In the genomic region with DNA sequence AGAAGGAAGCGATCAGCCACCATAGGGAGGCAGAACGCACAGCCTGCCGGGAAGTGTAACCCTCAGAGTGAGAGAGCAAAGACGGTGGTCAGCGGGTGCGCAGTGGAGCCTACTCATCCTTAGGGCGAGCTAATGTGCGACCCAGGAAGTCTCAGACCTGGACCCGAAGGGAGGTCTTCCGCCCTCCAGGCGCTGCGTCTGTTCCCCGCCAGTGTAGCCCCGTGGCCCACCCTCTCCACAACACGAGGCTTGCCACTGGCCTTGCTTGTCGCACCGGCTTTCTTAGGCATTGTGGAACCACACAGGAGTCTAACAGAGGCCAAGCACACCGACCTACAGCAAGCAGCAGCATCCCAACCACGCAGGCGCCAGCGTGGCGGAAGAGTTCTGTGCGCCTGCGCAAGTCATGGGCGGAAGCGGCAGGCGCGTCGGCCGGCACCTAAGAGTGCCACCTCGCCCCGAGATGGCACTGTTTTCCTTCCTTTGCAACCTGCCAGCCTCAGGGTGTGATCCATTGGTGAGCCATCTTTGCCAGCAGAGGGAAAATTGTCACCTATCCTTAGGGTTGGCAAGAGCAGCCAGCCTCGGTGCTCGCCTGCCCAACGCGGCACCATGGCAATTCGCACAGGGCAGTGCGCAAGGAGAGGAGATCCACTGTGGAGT, we compare ENCODE assay signal across 8 mouse cellular contexts. TPM values are rescaled to one million over a fixed set of nuclear protein-coding genes. Genes with fewer than 3 reads are reported as not detected.
DNase-seq lines count a peak whose midpoint lies in the region; ATAC-seq and TF ChIP-seq lines count a peak whose summit lies in the region.

3110040N11Rik (minus strand) TSS at position 384 of the 663 bp plus-strand sequence.

- no peaks in the 10 kb centered on the region for H3K27me3 ChIP-seq in kidney, embryonic 14.5 days (ENCODE audit: control insufficient read depth, insufficient read depth, low read length)
- H3K27me3 ChIP-seq in limb, embryonic 15.5 days = no peaks in the 10 kb centered on the region

- peaks cover 22% of the 10 kb centered on the region for H3K36me3 ChIP-seq in kidney, embryonic 14.5 days (ENCODE audit: control insufficient read depth, insufficient read depth, low read length)
- H3K36me3 ChIP-seq in limb, embryonic 15.5 days = peaks cover 20% of the 10 kb centered on the region

- WGBS in kidney, embryonic 14.5 days = under 1% methylated on average over 38 of the region's 38 CpGs
- WGBS in limb, embryonic 15.5 days = 0% methylated on average over 38 of the region's 38 CpGs

- H3K9ac ChIP-seq in kidney, embryonic 14.5 days (ENCODE audit: low read depth, low read length) = peak within 1 kb of the TSS; percentile 80
- H3K9ac ChIP-seq in limb, embryonic 15.5 days = peak within 1 kb of the TSS; percentile 76

- peak within 1 kb of the TSS; percentile 81 for H3K27ac ChIP-seq in bone marrow macrophage, adult 2 months (ENCODE audit: insufficient read depth, low read depth, low read length)
- H3K27ac ChIP-seq in embryonic fibroblast, embryonic 13.5 days (ENCODE audit: insufficient read depth, low read length) = peak within 1 kb of the TSS; percentile 87
- H3K27ac ChIP-seq in kidney, embryonic 14.5 days (ENCODE audit: low read depth, low read length) = peak within 1 kb of the TSS; percentile 99
- peak within 1 kb of the TSS; percentile 98 for H3K27ac ChIP-seq in limb, embryonic 15.5 days

- TF ChIP-seq CTCF in bone marrow macrophage, adult 2 months (IDR thresholded peaks at IDR 0.05; ENCODE audit: low read depth, low read length) = no peak
- TF ChIP-seq CTCF in embryonic fibroblast, embryonic 13.5 days (IDR thresholded peaks at IDR 0.05; ENCODE audit: borderline replicate concordance, insufficient read depth, low read length) = no peak

- H3K9me3 ChIP-seq in kidney, embryonic 14.5 days (ENCODE audit: control insufficient read depth, low read length) = no peaks in the 10 kb centered on the region
- H3K9me3 ChIP-seq in limb, embryonic 15.5 days = no peaks in the 10 kb centered on the region

- peak within 1 kb of the TSS; percentile 83 for H3K4me2 ChIP-seq in kidney, embryonic 14.5 days (replicated peaks; ENCODE audit: low read depth, low read length)
- peak within 1 kb of the TSS; percentile 69 for H3K4me2 ChIP-seq in limb, embryonic 15.5 days

- ATAC-seq in kidney, embryonic 14.5 days (ENCODE audit: low FRiP score, low TSS enrichment) = peak; percentile 97
- ATAC-seq in limb, embryonic 15.5 days (ENCODE audit: insufficient number of reproducible peaks, low FRiP score, low TSS enrichment, low read depth) = peak; percentile 88

- H3K4me3 ChIP-seq in bone marrow macrophage, adult 2 months (ENCODE audit: insufficient read depth, low read length) = peak within 1 kb of the TSS; percentile 76
- H3K4me3 ChIP-seq in embryonic fibroblast, embryonic 13.5 days (ENCODE audit: insufficient read depth, low read length) = peak within 1 kb of the TSS; percentile 46
- H3K4me3 ChIP-seq in kidney, embryonic 14.5 days (ENCODE audit: low read length) = peak within 1 kb of the TSS; percentile 67
- peak within 1 kb of the TSS; percentile 64 for H3K4me3 ChIP-seq in limb, embryonic 15.5 days

- peaks cover 12% of the 10 kb centered on the region for H3K4me1 ChIP-seq in bone marrow macrophage, adult 2 months (ENCODE audit: control insufficient read depth, insufficient read depth, low read length)
- peaks cover 2% of the 10 kb centered on the region; the same call in 1 of the 2 replicates for H3K4me1 ChIP-seq in embryonic fibroblast, embryonic 13.5 days (ENCODE audit: control insufficient read depth, insufficient read depth, low read length)
- H3K4me1 ChIP-seq in kidney, embryonic 14.5 days (ENCODE audit: control insufficient read depth, insufficient read depth, low read length) = peaks cover 9% of the 10 kb centered on the region; the same call in 1 of the 2 replicates
- H3K4me1 ChIP-seq in limb, embryonic 15.5 days = peaks cover 11% of the 10 kb centered on the region; the same call in 1 of the 2 replicates

- peak; percentile 71 for TF ChIP-seq POLR2A in bone marrow macrophage, adult 2 months (IDR thresholded peaks at IDR 0.05; ENCODE audit: borderline replicate concordance, low read depth, low read length)
- peak; percentile 94 for TF ChIP-seq POLR2A in embryonic fibroblast, embryonic 13.5 days (IDR thresholded peaks at IDR 0.05; ENCODE audit: low read depth, low read length)

- DNase-seq in A20 (ENCODE audit: low read depth, low spot score) = peak; percentile 97
- peak; percentile 78 to 79 for DNase-seq in heart, adult 9 months (ENCODE audit: low spot score in 2 of 2)
- peak; percentile 29 to 63 for DNase-seq in monocyte, adult 2 months (ENCODE audit: low read depth in 1 of 2, low spot score in 2 of 2)
- peak; percentile 83 for DNase-seq in spleen, postnatal 36 days (ENCODE audit: low spot score in 2 of 2)

RNA-seq across cellular contexts. Expression of gene 3110040N11Rik, which starts in this region (rescaled TPM):
- 16.4 and 19.4 TPM in 2 replicates for polyA plus RNA-seq in bone marrow macrophage, adult 2 months (2012; ENCODE audit: insufficient read depth, insufficient read length, missing spikeins)
- polyA plus RNA-seq in embryonic fibroblast, embryonic 13.5 days (2011; ENCODE audit: insufficient read length, low read depth, missing spikeins) = 29.7 and 31.3 TPM in 2 replicates
- 51.1 and 61.1 TPM in 2 replicates for polyA plus RNA-seq in kidney, embryonic 14.5 days (2014; fragmentation: Nextera tagmentation; extraction: Ambion mirVana)
- polyA plus RNA-seq in limb, embryonic 15.5 days (2015; fragmentation: Nextera tagmentation; extraction: Ambion mirVana) = 57.0 and 64.8 TPM in 2 replicates

Comparison
In these comparisons a context has a peak if more than half of its experiments do, and no peak if none do; other contexts are left out.
1. Peak in every context shown above with its lines: DNase-seq, ATAC-seq, H3K4me3 ChIP-seq and H3K27ac ChIP-seq.
2. DNase-seq: peak in every context shown above with its lines; median percentile 97 in A20; 83 in spleen, postnatal 36 days; 78 in heart, adult 9 months; 46 in monocyte, adult 2 months.